Mouse (Mus musculus): ENCODE measurements around the gene Cd37. TPM values are rescaled to one million over a fixed set of nuclear protein-coding genes. Genes with fewer than 3 reads are reported as not detected.

The Cd37 gene
- polyA plus RNA-seq, 1 experiment from 2014 or later: 1.2 TPM

Other genes with a start within 250 kb of the Cd37 start
- 72.4 and 73.0 TPM in 2 replicates for gene Irf3, start 241.5 kb downstream of the Cd37 start, polyA plus RNA-seq (2016; fragmentation: Nextera tagmentation; extraction: Ambion mirVana)
- gene Bcl2l12, start 240.4 kb downstream of the Cd37 start, polyA plus RNA-seq (2016; fragmentation: Nextera tagmentation; extraction: Ambion mirVana): 57.8 and 66.4 TPM in 2 replicates
- gene Scaf1, start 222.8 kb downstream of the Cd37 start, polyA plus RNA-seq (2016; fragmentation: Nextera tagmentation; extraction: Ambion mirVana): 47.4 and 52.0 TPM in 2 replicates
- gene Rras, start 221.2 kb downstream of the Cd37 start, polyA plus RNA-seq (2016; fragmentation: Nextera tagmentation; extraction: Ambion mirVana): 11.4 and 13.8 TPM in 2 replicates
- 13.1 and 13.6 TPM in 2 replicates for gene Prr12, start 186.2 kb downstream of the Cd37 start, polyA plus RNA-seq (2016; fragmentation: Nextera tagmentation; extraction: Ambion mirVana)
- 53.7 and 54.4 TPM in 2 replicates for gene Nosip, start 176.7 kb downstream of the Cd37 start, polyA plus RNA-seq (2016; fragmentation: Nextera tagmentation; extraction: Ambion mirVana)
- gene Prrg2, start 176.4 kb downstream of the Cd37 start, polyA plus RNA-seq (2016; fragmentation: Nextera tagmentation; extraction: Ambion mirVana): 17.1 and 18.2 TPM in 2 replicates
- 80.5 and 101 TPM in 2 replicates for gene Rcn3, start 146.9 kb downstream of the Cd37 start, polyA plus RNA-seq (2016; fragmentation: Nextera tagmentation; extraction: Ambion mirVana)
- gene Fcgrt, start 135.3 kb downstream of the Cd37 start, polyA plus RNA-seq (2016; fragmentation: Nextera tagmentation; extraction: Ambion mirVana): 8.3 and 9.6 TPM in 2 replicates
- gene Rps11, start 114.7 kb downstream of the Cd37 start, polyA plus RNA-seq (2016; fragmentation: Nextera tagmentation; extraction: Ambion mirVana): 1,226 and 1,285 TPM in 2 replicates
- 1,106 and 1,135 TPM in 2 replicates for gene Rpl13a, start 110.4 kb downstream of the Cd37 start, polyA plus RNA-seq (2016; fragmentation: Nextera tagmentation; extraction: Ambion mirVana)
- 0.27 TPM in 1 of 2 replicates, not detected in the other for gene Gm45713, start 102.9 kb downstream of the Cd37 start, polyA plus RNA-seq (2016; fragmentation: Nextera tagmentation; extraction: Ambion mirVana)
- 0.21 and 0.72 TPM in 2 replicates for gene Flt3l, start 102.7 kb downstream of the Cd37 start, polyA plus RNA-seq (2016; fragmentation: Nextera tagmentation; extraction: Ambion mirVana)
- gene Pih1d1, start 84.8 kb downstream of the Cd37 start, polyA plus RNA-seq (2016; fragmentation: Nextera tagmentation; extraction: Ambion mirVana): 95.0 and 97.5 TPM in 2 replicates
- gene Aldh16a1, start 84.5 kb downstream of the Cd37 start, polyA plus RNA-seq (2016; fragmentation: Nextera tagmentation; extraction: Ambion mirVana): 41.9 and 42.9 TPM in 2 replicates
- 6.3 and 7.9 TPM in 2 replicates for gene Slc17a7, start 75.2 kb downstream of the Cd37 start, polyA plus RNA-seq (2016; fragmentation: Nextera tagmentation; extraction: Ambion mirVana)
- 0.52 and 1.4 TPM in 2 replicates for gene Gfy, start 59.5 kb downstream of the Cd37 start, polyA plus RNA-seq (2016; fragmentation: Nextera tagmentation; extraction: Ambion mirVana)
- gene Pth2, start 58.1 kb downstream of the Cd37 start, polyA plus RNA-seq (2016; fragmentation: Nextera tagmentation; extraction: Ambion mirVana): 0.45 and 1.5 TPM in 2 replicates
- 1.2 TPM in 2 replicates for gene Ccdc155, start 34.2 kb downstream of the Cd37 start, polyA plus RNA-seq (2016; fragmentation: Nextera tagmentation; extraction: Ambion mirVana)
- 0.72 and 0.78 TPM in 2 replicates for gene Dkkl1, start 27.0 kb downstream of the Cd37 start, polyA plus RNA-seq (2016; fragmentation: Nextera tagmentation; extraction: Ambion mirVana)
- gene Tead2, start 23.4 kb downstream of the Cd37 start, polyA plus RNA-seq (2016; fragmentation: Nextera tagmentation; extraction: Ambion mirVana): 245 and 256 TPM in 2 replicates
- gene Slc6a16, start 2.0 kb upstream of the Cd37 start, polyA plus RNA-seq (2016; fragmentation: Nextera tagmentation; extraction: Ambion mirVana): 0.09 and 0.20 TPM in 2 replicates
- gene Slc6a21, start 38.4 kb upstream of the Cd37 start, polyA plus RNA-seq (2016; fragmentation: Nextera tagmentation; extraction: Ambion mirVana): not detected in 2 replicates
- 4.6 and 6.6 TPM in 2 replicates for gene Trpm4, start 94.7 kb upstream of the Cd37 start, polyA plus RNA-seq (2016; fragmentation: Nextera tagmentation; extraction: Ambion mirVana)
- 0.13 and 0.20 TPM in 2 replicates for gene Hrc, start 96.2 kb upstream of the Cd37 start, polyA plus RNA-seq (2016; fragmentation: Nextera tagmentation; extraction: Ambion mirVana)
- 12.6 and 14.9 TPM in 2 replicates for gene Ppfia3, start 127.9 kb upstream of the Cd37 start, polyA plus RNA-seq (2016; fragmentation: Nextera tagmentation; extraction: Ambion mirVana)
- gene Lin7b, start 131.5 kb upstream of the Cd37 start, polyA plus RNA-seq (2016; fragmentation: Nextera tagmentation; extraction: Ambion mirVana): 3.1 TPM in 2 replicates
- gene Snrnp70, start 156.6 kb upstream of the Cd37 start, polyA plus RNA-seq (2016; fragmentation: Nextera tagmentation; extraction: Ambion mirVana): 313 and 314 TPM in 2 replicates
- gene Kcna7, start 166.5 kb upstream of the Cd37 start, polyA plus RNA-seq (2016; fragmentation: Nextera tagmentation; extraction: Ambion mirVana): not detected in 2 replicates
- 0.32 and 0.65 TPM in 2 replicates for gene Ntf5, start 174.6 kb upstream of the Cd37 start, polyA plus RNA-seq (2016; fragmentation: Nextera tagmentation; extraction: Ambion mirVana)
- 0.50 TPM in 1 of 2 replicates, not detected in the other for gene Lhb, start 181.7 kb upstream of the Cd37 start, polyA plus RNA-seq (2016; fragmentation: Nextera tagmentation; extraction: Ambion mirVana)
- gene Gys1, start 195.7 kb upstream of the Cd37 start, polyA plus RNA-seq (2016; fragmentation: Nextera tagmentation; extraction: Ambion mirVana): 28.7 and 30.7 TPM in 2 replicates
- gene Ruvbl2, start 199.0 kb upstream of the Cd37 start, polyA plus RNA-seq (2016; fragmentation: Nextera tagmentation; extraction: Ambion mirVana): 167 and 175 TPM in 2 replicates
- 5,523 and 5,537 TPM in 2 replicates for gene Ftl1, start 220.8 kb upstream of the Cd37 start, polyA plus RNA-seq (2016; fragmentation: Nextera tagmentation; extraction: Ambion mirVana)
- 240 and 256 TPM in 2 replicates for gene Bax, start 227.8 kb upstream of the Cd37 start, polyA plus RNA-seq (2016; fragmentation: Nextera tagmentation; extraction: Ambion mirVana)
- 0.29 and 0.34 TPM in 2 replicates for gene Tulp2, start 242.8 kb upstream of the Cd37 start, polyA plus RNA-seq (2016; fragmentation: Nextera tagmentation; extraction: Ambion mirVana)
- gene Gm45808, start 247.7 kb upstream of the Cd37 start, polyA plus RNA-seq (2016; fragmentation: Nextera tagmentation; extraction: Ambion mirVana): not detected in 2 replicates
- 3.0 and 3.6 TPM in 2 replicates for gene Dhdh, start 249.7 kb upstream of the Cd37 start, polyA plus RNA-seq (2016; fragmentation: Nextera tagmentation; extraction: Ambion mirVana)